Mouse (Mus musculus) kidney, adult 9 months (tissue): ENCODE results near the gene Coro1c.

Experiments
- DNase-seq: peaks from one replicate; pipeline ENCODE4 v3.0.0; 2022

Gene Coro1c

GRCm38 (mm10) chr5:113908592-113909441, at the start of gene Coro1c:
Coro1c (minus strand) TSS chr5:113908758.
- peak; percentile 99 for DNase-seq

- peak; percentile 89 for DNase-seq
Measured at GRCm38 (mm10) chr5:113956510-113956909, 48.0 kb upstream of the Coro1c start.

GRCm38 (mm10) chr5:113955691-113956090, 47.1 kb upstream of the Coro1c start:
- no peak for DNase-seq

- DNase-seq, result no peak
Measured at GRCm38 (mm10) chr5:113955281-113955680, 46.7 kb upstream of the Coro1c start.

GRCm38 (mm10) chr5:113954421-113954820, 45.9 kb upstream of the Coro1c start:
- peak; percentile 84 for DNase-seq

GRCm38 (mm10) chr5:113952519-113952918, 44.0 kb upstream of the Coro1c start:
- no peak for DNase-seq

GRCm38 (mm10) chr5:113951693-113952071, 43.1 kb upstream of the Coro1c start:
- DNase-seq, result no peak

GRCm38 (mm10) chr5:113950786-113951692, 42.5 kb upstream of the Coro1c start:
- no peak for DNase-seq

- DNase-seq, result no peak
Measured at GRCm38 (mm10) chr5:113950133-113950532, 41.6 kb upstream of the Coro1c start.

GRCm38 (mm10) chr5:113947280-113947679, 38.7 kb upstream of the Coro1c start:
- no peak for DNase-seq

GRCm38 (mm10) chr5:113945126-113945525, 36.6 kb upstream of the Coro1c start:
- DNase-seq, result no peak

- no peak for DNase-seq
Measured at GRCm38 (mm10) chr5:113943328-113943727, 34.8 kb upstream of the Coro1c start.

- DNase-seq, result no peak
Measured at GRCm38 (mm10) chr5:113942580-113942979, 34.0 kb upstream of the Coro1c start.

GRCm38 (mm10) chr5:113939263-113939900, 30.8 kb upstream of the Coro1c start:
- no peak for DNase-seq

GRCm38 (mm10) chr5:113937650-113938049, 29.1 kb upstream of the Coro1c start:
- DNase-seq, result no peak

GRCm38 (mm10) chr5:113933889-113934288, 25.3 kb upstream of the Coro1c start:
- no peak for DNase-seq

- no peak for DNase-seq
Measured at GRCm38 (mm10) chr5:113933480-113933879, 24.9 kb upstream of the Coro1c start.

- DNase-seq, result no peak
Measured at GRCm38 (mm10) chr5:113932310-113932709, 23.8 kb upstream of the Coro1c start.

GRCm38 (mm10) chr5:113930648-113931609, 22.4 kb upstream of the Coro1c start:
- peak; percentile 56 for DNase-seq

GRCm38 (mm10) chr5:113929950-113930647, 21.5 kb upstream of the Coro1c start:
- peak; percentile 55 for DNase-seq

- DNase-seq, result no peak
Measured at GRCm38 (mm10) chr5:113929526-113929925, 21.0 kb upstream of the Coro1c start.
